Mouse (Mus musculus): ENCODE results near the gene Map1b. TPM values are rescaled to one million over a fixed set of nuclear protein-coding genes. Genes with fewer than 3 reads are reported as not detected.

Gene Map1b
- polyA plus RNA-seq (2015; fragmentation: Nextera tagmentation; extraction: Ambion mirVana) = 1,780 and 1,799 TPM in 2 replicates

- Histone ChIP-seq H3K9ac (peak within 1 kb of the TSS; percentile 99), H3K9me3 (no peaks in the 10 kb centered on the region), H3K36me3 (no peaks in the 10 kb centered on the region), H3K27ac (replicated peaks) (peak within 1 kb of the TSS; percentile 97), H3K4me2 (peak within 1 kb of the TSS; percentile 68), H3K4me1 (replicated peaks) (peaks cover 34% of the 10 kb centered on the region), H3K27me3 (no peaks in the 10 kb centered on the region), H3K4me3 (peak within 1 kb of the TSS; percentile 90)
- WGBS = 0% methylated on average over 24 of the region's 32 CpGs
- peak; percentile 85 for ATAC-seq (ENCODE audit: low read depth)
Observed at GRCm38 (mm10) chr13:99516448-99516881, at the start of gene Map1b. Gene Map1b (minus strand): TSS chr13:99516540.

- H3K36me3 ChIP-seq = no peaks in the 10 kb centered on the region
- H3K27me3 ChIP-seq = no peaks in the 10 kb centered on the region
- H3K9ac ChIP-seq = no peak overlapping the region
- H3K27ac ChIP-seq (replicated peaks) = no peak overlapping the region
- no peak overlapping the region for H3K4me3 ChIP-seq
- 46% methylated on average over 3 of the region's 3 CpGs for WGBS
- H3K9me3 ChIP-seq = no peaks in the 10 kb centered on the region
- no peak for ATAC-seq (ENCODE audit: low read depth)
- peaks cover 29% of the 10 kb centered on the region for H3K4me1 ChIP-seq (replicated peaks)
- H3K4me2 ChIP-seq = no peak overlapping the region
Observed at GRCm38 (mm10) chr13:99564346-99564745, 48.0 kb upstream of the Map1b start.

- Histone ChIP-seq H3K9ac (no peak overlapping the region), H3K36me3 (no peaks in the 10 kb centered on the region), H3K27me3 (no peaks in the 10 kb centered on the region), H3K4me1 (replicated peaks) (peaks cover 29% of the 10 kb centered on the region), H3K27ac (replicated peaks) (no peak overlapping the region), H3K4me2 (no peak overlapping the region), H3K4me3 (no peak overlapping the region), H3K9me3 (no peaks in the 10 kb centered on the region)
- no peak for ATAC-seq (ENCODE audit: low read depth)
- 42% methylated on average over 3 of the region's 3 CpGs for WGBS
Observed at GRCm38 (mm10) chr13:99563021-99563420, 46.7 kb upstream of the Map1b start.

GRCm38 (mm10) chr13:99561843-99562550, 45.7 kb upstream of the Map1b start:
- WGBS = 32% methylated on average over 10 of the region's 10 CpGs
- Histone ChIP-seq H3K27ac (replicated peaks) (0 out of 2 replicates have a peak overlapping the region, but pooled peaks have one; percentile 39), H3K4me3 (no peak overlapping the region), H3K9ac (no peak overlapping the region), H3K4me1 (replicated peaks) (peaks cover 29% of the 10 kb centered on the region), H3K9me3 (no peaks in the 10 kb centered on the region), H3K27me3 (no peaks in the 10 kb centered on the region), H3K36me3 (no peaks in the 10 kb centered on the region), H3K4me2 (no peak overlapping the region)
- peak; percentile 36 for ATAC-seq (ENCODE audit: low read depth)

- Histone ChIP-seq H3K36me3 (no peaks in the 10 kb centered on the region), H3K9me3 (no peaks in the 10 kb centered on the region), H3K9ac (no peak overlapping the region), H3K27ac (replicated peaks) (peak overlapping the region; percentile 54; the same call in 1 of the 2 replicates), H3K27me3 (no peaks in the 10 kb centered on the region), H3K4me2 (no peak overlapping the region), H3K4me3 (no peak overlapping the region), H3K4me1 (replicated peaks) (peaks cover 29% of the 10 kb centered on the region)
- 33% methylated on average over 12 of the region's 13 CpGs for WGBS
- no peak; the same call in 1 of the 2 replicates for ATAC-seq (ENCODE audit: low read depth)
Observed at GRCm38 (mm10) chr13:99560674-99561639, 44.6 kb upstream of the Map1b start.

GRCm38 (mm10) chr13:99558216-99558906, 42.0 kb upstream of the Map1b start:
- WGBS = 72% methylated on average over 12 of the region's 12 CpGs
- H3K9ac ChIP-seq = no peak overlapping the region
- H3K4me2 ChIP-seq = no peak overlapping the region
- no peak for ATAC-seq (ENCODE audit: low read depth)
- no peaks in the 10 kb centered on the region for H3K27me3 ChIP-seq
- H3K4me1 ChIP-seq (replicated peaks) = peaks cover 29% of the 10 kb centered on the region
- no peak overlapping the region for H3K4me3 ChIP-seq
- H3K27ac ChIP-seq (replicated peaks) = no peak overlapping the region
- H3K9me3 ChIP-seq = no peaks in the 10 kb centered on the region
- H3K36me3 ChIP-seq = no peaks in the 10 kb centered on the region

GRCm38 (mm10) chr13:99557813-99558212, 41.5 kb upstream of the Map1b start:
- H3K36me3 ChIP-seq = no peaks in the 10 kb centered on the region

GRCm38 (mm10) chr13:99557331-99557730, 41.0 kb upstream of the Map1b start:
- H3K4me3 ChIP-seq = no peak overlapping the region
- no peaks in the 10 kb centered on the region for H3K27me3 ChIP-seq
- no peak overlapping the region for H3K27ac ChIP-seq (replicated peaks)
- H3K36me3 ChIP-seq = no peaks in the 10 kb centered on the region
- peaks cover 20% of the 10 kb centered on the region for H3K4me1 ChIP-seq (replicated peaks)
- WGBS = 84% methylated on average over 5 of the region's 5 CpGs
- H3K4me2 ChIP-seq = no peak overlapping the region
- no peak overlapping the region for H3K9ac ChIP-seq
- no peaks in the 10 kb centered on the region for H3K9me3 ChIP-seq
- no peak for ATAC-seq (ENCODE audit: low read depth)

More at GRCm38 (mm10) chr13:99557813-99558212, 41.5 kb upstream of the Map1b start:
- no peak overlapping the region for H3K4me2 ChIP-seq
- H3K27me3 ChIP-seq = no peaks in the 10 kb centered on the region
- 70% methylated on average over 15 of the region's 15 CpGs for WGBS
- no peak overlapping the region for H3K4me3 ChIP-seq
- H3K4me1 ChIP-seq (replicated peaks) = peaks cover 25% of the 10 kb centered on the region
- H3K9ac ChIP-seq = no peak overlapping the region
- H3K9me3 ChIP-seq = no peaks in the 10 kb centered on the region
- H3K27ac ChIP-seq (replicated peaks) = no peak overlapping the region
- ATAC-seq (ENCODE audit: low read depth) = no peak

GRCm38 (mm10) chr13:99554960-99555359, 38.6 kb upstream of the Map1b start:
- Histone ChIP-seq H3K27me3 (no peaks in the 10 kb centered on the region), H3K4me2 (no peak overlapping the region), H3K4me3 (no peak overlapping the region), H3K36me3 (no peaks in the 10 kb centered on the region), H3K4me1 (replicated peaks) (peaks cover 10% of the 10 kb centered on the region), H3K27ac (replicated peaks) (no peak overlapping the region), H3K9ac (no peak overlapping the region), H3K9me3 (no peaks in the 10 kb centered on the region)
- no peak for ATAC-seq (ENCODE audit: low read depth)
- WGBS = 70% methylated on average over 8 of the region's 8 CpGs

GRCm38 (mm10) chr13:99554466-99554865, 38.1 kb upstream of the Map1b start:
- Histone ChIP-seq H3K9me3 (no peaks in the 10 kb centered on the region), H3K36me3 (no peaks in the 10 kb centered on the region), H3K9ac (no peak overlapping the region), H3K4me1 (replicated peaks) (peaks cover 15% of the 10 kb centered on the region), H3K4me2 (no peak overlapping the region), H3K4me3 (no peak overlapping the region), H3K27ac (replicated peaks) (no peak overlapping the region), H3K27me3 (no peaks in the 10 kb centered on the region)
- no peak for ATAC-seq (ENCODE audit: low read depth)
- WGBS = 85% methylated on average over 6 of the region's 6 CpGs

GRCm38 (mm10) chr13:99552381-99552780, 36.0 kb upstream of the Map1b start:
- Histone ChIP-seq H3K4me2 (no peak overlapping the region), H3K27me3 (no peaks in the 10 kb centered on the region), H3K4me3 (no peak overlapping the region), H3K9me3 (no peaks in the 10 kb centered on the region), H3K36me3 (no peaks in the 10 kb centered on the region), H3K9ac (no peak overlapping the region), H3K27ac (replicated peaks) (no peak overlapping the region), H3K4me1 (replicated peaks) (peaks cover 29% of the 10 kb centered on the region)
- ATAC-seq (ENCODE audit: low read depth) = no peak
- WGBS = 87% methylated on average over 4 of the region's 4 CpGs

All from neural tube, embryonic 13.5 days (tissue).